Mouse (Mus musculus): ENCODE results near the gene Trip4.
A peak's percentile ranks its signal among the peaks of the same experiment; 100 is the strongest.

Trip4 gene

DNA sequence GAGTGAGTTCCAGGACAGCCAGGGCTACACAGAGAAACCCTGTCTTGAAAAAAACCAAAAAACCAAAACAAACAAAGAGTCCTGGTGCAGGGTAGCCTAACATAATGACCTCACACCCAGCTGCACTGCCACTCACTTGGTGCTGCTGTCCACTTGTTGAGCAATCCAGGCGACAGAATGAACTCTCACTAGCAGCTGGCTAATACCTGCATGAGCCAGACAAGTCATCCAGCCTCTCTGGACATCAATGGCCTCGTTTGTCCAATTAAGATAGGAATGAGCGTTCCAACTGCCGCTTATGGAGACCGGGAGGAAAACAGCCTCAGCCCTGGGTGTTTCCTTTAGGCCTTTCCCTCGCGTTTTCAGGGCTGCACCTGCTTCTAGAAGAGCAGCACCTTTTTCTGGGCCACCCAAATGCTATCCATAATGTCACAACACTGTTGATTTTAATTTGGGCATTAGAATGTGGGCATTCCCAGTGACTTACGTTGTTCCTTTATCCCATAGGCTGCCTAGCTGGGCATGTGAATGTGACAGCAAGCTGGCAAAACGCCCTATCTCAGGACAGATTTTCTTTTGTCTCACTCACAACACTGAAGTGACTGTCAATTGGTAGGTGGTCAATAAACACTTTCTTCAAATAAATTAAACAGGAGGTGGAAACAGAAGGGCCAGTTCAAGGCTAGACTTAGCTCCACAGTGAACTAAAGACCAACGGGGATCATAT lies 73.8 kb downstream of the Trip4 start:
- DNase-seq (ENCODE audit: low read depth): no peak

DNA sequence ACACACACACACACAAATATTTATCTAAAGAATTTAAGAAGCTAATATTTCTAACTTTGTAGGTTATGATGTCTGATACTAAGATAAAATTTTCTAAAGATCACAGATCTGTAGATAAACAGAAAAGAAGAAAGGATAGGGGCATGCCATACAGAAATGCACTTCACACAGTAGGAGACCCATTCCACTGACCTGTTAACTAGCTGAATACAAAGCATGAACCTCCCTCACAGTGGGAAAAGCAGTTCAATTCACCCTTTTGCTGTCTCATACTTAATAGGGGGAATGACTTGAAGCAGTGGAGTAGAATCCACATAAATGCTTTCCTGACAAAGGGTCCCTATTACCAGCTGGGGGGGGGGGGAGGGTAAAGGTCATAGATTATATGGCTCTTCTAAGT lies 75.0 kb downstream of the Trip4 start:
- DNase-seq (ENCODE audit: low read depth): no peak

DNA sequence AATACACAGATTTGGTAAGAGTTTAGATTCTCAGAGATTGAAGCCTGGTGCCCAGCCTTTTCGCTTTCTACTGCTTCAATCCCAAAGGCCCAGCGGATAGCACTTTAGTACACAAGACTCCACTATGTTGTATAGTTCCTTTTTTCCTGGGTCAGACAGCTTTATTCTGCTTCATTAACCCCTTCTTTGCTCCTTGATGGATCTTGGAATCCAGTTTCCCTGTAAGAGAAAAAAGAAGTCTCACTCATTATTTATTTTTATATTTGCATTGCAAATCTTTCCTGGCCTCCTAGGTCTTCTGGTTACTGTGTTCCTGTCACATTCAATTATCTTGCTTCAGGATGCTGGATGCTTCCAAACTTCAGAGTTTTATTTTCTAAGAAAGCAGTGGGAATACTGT lies 75.4 kb downstream of the Trip4 start:
- no peak for DNase-seq (ENCODE audit: low read depth)

DNA sequence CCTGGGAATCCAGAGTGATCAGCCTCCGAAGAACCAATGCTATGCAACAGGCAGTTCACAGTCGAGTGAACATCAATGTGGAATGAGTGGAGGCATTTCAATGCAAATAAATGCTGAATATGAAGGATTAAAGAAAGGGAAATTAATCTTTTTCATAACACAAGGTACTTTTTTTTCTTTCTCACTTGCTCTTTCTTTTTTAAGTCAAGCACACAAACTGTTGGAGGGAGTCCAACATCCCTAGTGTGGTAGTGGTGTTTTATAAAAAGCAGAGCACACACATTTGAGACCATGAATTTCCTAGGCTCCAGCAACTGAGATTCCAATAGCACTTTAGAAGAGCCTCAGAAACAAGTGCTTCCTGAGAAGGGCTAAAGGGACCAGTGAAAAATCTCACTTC lies 76.6 kb downstream of the Trip4 start:
- DNase-seq (ENCODE audit: low read depth): no peak

DNA sequence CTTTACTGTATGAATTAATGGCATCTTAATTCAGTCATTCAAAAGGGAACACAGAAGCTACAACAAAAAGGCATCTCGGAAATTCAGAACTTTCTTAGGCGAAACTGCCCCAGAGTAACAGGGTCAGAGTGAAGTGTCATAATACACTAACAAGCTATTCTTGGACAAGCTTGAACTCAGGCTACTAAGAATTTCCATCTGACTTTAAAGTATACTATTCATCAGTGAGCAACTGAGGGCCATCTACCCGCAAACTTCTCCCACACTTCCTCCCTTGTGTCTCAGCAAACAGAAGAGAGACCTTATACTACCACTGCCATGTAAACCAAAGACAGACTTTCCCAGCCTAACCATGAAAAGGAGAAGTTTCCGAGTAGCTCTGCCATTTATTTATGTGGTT lies 77.4 kb downstream of the Trip4 start:
- no peak for DNase-seq (ENCODE audit: low read depth)

DNA sequence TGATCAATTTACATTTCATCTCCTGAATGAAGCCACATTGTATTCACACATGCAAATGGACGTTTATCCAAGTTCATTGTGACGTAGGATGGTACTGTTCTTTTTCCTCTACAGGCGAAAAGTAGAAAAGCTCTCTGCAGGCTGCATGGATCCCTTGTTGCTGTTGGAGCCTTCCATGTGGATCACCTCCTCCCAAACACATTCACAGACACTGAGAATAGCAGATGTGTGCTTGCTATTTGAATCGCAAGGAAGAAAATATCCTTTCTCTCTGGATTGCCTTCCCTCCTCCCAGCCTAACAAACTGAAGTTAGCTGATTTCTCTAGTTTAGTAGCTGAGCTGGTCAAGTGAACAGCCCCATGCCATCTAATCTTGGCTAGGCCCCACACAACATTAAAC lies 78.3 kb downstream of the Trip4 start:
- no peak for DNase-seq (ENCODE audit: low read depth)

DNA sequence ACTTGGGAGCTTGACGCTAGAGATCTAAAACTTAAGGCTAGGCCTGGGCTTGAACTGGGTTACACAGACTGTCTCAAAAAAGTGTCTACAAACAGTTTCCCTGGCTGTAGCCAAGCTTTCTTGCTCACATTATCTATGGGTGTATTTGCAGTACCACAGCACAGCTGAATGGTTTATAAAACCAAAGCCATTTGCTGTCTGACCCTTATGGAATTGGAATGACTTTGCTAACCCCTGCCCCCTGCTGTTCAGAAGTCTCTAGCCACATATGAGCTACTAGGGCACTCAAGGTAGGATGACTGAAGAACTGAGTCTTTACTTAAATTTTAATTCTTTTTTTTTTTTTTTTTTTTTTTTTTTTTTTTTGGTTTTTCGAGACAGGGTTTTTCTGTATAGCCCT lies 79.2 kb downstream of the Trip4 start:
- no peak for DNase-seq (ENCODE audit: low read depth)

DNA sequence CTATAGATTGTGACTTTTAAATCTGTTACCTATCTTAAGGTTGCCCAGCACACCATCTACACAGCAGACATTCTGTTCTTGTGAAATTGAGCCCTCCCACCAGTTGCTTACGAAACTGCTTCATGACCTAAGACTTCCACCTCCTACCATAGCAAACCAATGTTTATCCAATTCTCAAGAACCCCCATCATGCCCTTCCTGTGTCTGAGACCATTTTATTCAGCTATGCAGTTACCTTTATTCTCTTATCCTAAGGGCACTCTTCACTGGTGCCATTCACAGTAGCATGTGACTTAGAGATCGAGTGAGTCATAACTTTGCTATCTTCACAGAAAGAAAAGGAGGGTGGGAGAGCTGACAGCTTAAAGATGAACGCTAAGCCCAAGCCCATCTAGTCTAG lies 80.1 kb downstream of the Trip4 start:
- DNase-seq (ENCODE audit: low read depth): no peak

DNA sequence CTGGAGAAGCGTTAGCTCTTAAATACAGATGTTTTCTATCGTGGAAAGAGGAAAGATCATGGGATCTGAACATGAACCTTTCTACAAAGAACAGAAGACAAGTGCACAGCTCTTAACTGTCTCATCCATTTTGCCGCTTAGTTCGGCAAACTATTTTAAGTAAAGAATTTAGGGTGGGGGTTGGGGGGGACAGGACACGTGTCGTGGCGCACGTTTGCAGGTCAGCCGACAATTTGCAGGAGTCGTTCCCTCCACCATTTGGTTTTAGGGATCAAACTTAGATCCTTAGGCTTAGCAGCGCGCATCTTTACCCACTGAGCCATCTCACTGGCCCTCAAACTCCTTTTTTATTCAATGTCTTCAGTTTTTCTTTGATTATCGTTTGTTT lies 80.6 kb downstream of the Trip4 start:
- no peak for DNase-seq (ENCODE audit: low read depth)

DNA sequence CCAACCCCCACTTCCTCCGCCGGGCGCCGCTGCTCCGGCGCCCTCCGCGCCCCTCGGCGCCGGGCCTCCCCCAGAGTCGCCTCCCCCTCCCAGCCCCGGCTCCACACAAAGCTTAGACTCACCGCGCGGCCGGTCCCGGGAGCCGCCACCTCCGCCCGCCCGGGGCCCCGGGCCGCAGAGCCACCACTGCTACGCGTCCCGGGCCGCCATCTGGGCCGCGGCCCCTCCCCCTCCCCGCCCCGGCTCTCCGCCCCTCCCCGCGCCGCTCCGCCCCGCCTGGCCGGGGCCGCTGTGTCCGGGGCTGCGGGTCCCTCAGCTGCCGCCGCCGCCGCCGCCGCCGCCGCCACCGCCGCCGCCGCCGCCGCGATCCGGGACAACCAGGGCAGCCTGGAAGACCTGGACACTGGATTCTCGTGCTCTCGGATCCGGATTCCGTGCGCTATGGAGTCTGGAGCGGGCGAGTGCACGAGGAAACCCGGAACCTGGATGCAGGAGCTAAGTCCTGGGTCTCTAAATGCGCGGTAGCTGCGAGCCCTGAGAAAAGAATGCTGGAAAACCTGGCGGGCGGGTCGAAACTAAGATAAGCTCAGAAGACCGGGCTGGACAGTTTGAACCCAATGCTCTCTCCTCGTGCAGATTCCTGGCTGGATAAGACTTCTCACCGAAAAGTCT lies 81.1 kb downstream of the Trip4 start, which contains the start of gene Zfp609:
TSS of gene Zfp609 (minus strand) at position 221 of the 672 bp plus-strand sequence.
- DNase-seq (ENCODE audit: low read depth): peak; percentile 90

DNA sequence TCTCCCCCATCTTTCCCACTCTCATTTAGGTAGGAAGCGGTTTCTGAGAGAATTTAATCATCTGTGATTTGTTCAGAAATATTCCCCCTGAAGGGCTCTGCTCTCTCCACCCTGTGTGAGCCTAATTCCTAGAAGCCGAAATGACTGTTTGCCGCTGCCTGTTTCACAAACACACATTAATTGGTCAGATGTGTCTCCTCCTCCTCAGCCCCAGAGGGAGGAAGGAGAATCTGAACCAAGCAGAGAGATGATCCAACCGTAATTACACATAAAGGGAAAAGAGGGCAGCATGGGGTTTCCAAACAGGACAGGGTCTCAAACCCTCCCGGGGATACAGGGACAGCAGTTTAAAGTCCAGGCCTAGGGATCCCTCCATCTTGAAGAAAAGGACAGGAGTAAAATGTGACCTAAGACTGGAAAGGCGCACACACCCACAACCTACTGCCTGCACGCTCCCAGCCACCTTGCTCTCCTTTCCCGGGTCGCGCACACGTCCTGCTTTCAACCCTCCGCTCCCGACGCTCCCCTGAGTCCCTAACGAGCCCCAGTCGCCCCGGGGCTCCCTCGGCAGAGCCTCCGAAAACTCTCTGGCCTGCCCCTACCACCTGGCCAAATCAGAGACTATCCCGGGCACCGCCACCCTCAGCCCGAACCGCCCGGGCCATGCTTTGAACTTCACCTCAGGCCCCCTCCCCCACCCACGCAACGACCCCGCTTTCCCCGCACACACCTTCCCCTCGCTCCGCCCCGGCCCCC lies 81.8 kb downstream of the Trip4 start:
- peak; percentile 43 for DNase-seq (ENCODE audit: low read depth)

DNA sequence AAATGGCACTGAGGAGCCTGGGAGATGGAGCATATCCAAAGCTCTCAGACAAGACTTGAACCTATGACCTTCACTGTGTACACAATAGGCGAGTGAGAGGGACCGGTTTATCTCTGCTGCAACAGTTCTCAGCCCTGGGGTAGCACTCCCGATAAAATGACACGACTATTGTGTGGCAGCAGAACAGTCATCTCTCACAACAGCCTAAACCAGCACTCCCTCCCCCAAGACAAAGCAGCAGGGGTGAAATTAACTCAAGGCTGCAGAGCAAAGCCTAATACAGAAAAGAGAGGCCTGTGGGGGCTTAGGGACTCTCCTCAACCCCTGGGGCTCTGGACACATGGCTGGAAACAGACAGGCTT lies 82.4 kb downstream of the Trip4 start:
- no peak for DNase-seq (ENCODE audit: low read depth)

DNA sequence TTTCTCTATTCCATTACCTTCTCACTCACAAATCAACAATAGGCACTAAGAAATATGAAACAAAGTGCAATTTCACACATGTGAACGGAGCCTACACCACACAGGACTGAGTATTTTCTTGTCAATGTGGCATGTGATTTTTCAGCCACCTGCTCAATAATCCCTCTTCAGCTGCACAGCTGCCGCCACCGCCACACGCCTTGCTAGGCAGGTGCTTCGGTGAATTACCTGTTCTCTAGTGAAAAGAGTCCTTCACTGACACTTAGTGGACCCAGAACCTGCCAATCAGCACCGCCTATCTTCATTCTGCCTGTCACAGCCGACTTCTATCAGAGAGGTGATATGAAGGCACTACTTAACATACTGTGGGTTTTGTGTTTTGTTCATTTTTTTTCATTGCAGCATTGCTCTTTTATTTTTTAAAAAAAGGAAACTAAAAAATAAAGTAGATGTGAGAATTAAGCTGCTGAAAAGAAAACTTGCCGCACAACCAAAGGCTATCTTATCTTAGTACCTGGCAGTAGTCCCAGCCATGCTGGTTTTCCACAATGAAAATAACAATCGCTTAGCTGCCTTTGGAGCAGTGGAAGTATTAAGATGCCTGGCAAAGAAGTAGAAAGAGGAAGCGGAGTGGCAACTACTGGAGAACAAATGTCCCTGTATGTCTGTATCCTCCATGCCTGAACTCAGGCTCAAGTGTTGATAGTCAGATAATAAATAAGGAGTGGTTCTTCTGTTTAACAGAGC lies 84.7 kb downstream of the Trip4 start:
- no peak for DNase-seq (ENCODE audit: low read depth)

DNA sequence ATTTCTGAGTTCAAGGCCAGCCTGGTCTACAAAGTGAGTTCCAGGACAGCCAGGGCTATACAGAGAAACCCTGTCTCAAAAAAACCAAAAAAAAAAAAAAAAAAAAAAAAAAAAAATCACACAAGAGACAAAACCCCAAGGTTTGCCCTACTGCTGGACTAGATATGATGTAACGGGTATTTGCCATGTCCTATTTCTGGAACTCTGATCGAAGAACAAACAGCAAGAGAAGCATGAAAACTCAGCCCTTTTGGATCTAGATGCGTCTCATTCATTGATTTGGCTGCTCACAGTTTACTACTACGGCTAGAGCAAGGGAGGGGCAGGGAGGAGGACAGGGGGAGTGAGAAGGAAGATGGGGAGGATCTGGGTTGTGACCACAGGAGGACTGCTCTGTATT lies 86.6 kb downstream of the Trip4 start:
- no peak for DNase-seq (ENCODE audit: low read depth)

DNA sequence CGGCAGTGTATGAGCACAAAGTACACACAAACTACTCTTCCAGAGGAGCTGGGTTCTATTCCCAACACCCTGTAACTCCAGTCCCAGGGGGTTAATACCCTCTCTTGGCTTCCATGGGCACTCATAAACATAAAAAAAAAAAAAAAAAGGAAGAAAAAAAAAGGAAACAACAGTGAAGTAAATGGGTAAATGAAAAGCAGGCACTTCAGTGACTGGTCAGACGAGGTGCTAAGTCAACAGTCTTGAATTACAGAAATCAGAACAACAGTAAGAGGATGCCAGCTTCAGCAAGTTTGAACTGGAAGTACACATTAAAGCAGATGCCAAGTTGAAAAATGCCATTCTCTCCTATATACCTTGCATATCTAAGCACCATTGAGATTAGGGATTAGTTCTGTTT lies 88.3 kb downstream of the Trip4 start:
- DNase-seq (ENCODE audit: low read depth): no peak

DNA sequence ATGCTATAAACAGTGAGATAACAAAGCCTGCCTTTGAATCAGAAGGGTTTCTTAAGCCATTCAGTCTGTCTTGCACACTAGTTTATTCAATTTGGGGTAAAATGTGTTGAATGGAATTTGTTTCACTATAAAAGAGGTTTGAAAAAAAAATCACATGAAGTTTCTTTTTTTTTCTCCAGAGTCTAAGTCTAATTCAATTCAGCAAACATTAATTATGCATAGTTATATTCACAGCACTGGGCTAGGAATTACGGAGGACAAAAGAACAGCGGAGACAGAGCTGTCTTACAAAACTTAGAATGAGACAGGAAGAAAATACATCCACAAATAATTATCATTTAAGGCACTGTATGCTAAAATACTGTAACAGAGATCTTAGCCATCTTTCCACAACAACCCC lies 90.2 kb downstream of the Trip4 start:
- no peak for DNase-seq (ENCODE audit: low read depth)

DNA sequence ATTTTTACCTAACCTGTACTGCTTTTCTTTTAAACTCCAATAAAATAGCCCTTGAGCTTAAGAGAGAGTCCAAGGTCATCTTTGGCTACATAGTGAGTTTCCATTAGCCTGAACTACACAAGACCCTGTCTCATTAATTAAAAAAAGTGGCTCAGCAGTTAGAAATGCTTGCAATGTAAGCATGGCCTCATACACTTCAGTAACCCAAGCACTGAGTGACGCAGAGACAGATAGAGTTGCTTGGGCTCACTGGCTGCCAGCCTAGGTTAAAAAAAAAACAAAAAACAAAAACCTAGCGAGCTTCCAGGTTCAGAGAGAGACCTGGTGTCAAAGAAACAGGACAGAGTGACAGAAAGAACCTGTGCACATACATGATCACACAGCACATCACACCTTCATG lies 95.8 kb downstream of the Trip4 start:
- no peak for DNase-seq (ENCODE audit: low read depth)

DNA sequence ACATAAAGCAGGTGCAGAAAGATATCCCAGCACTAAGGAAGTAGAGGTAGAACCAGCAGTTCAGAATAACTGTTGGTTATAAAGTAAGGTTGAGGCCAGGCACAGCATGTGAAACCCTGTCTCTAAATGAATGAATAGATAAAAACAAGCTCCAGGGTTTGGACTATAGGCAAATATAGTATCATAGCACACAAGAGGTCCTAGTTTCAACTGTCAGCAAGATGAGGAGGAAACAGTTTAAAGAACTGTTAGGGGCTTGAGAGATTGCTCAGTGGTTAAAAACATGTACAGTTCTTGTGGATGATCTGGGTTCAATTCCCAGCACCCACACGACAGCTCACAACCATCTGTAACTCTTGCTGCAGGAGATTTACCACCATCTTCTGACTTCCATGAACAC lies 96.8 kb downstream of the Trip4 start:
- no peak for DNase-seq (ENCODE audit: low read depth)

DNA sequence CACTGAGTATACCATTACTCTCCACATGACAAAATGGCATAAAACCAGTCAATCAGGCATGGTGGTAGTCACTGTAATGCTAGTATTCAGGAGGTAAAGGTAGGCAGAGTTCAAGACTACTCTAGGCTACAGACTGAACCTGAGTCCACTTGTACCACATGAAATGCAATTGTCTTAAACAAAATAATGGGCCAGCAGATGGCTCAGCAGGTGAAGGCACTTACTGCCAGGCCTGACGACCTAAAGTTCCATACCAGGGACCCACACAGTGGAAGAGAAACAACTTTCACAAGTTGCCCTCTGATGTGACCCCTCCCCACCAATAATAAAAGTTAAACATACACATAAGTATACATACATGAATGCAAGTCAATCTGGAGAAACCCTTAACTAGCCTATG lies 100.8 kb downstream of the Trip4 start:
- no peak for DNase-seq (ENCODE audit: low read depth)

DNA sequence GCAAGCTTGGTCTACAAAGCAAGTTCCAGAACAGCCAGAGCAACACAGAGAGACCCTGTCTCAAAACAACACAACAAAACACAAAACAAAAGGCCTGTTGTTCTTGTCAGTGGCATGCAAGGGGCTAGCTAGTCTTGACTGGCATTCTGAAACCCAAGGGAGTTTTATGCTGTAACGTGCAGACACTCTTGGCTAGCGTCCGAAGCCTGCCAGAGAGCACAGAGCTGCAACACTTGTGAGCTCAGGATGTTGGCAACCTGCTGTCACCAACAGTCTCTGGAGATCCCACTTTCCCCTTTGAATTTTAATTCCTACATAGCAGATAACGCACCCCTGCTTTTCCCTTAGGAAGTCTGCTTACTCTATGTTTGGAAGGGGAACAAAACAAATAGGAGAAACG lies 101.3 kb downstream of the Trip4 start:
- DNase-seq (ENCODE audit: low read depth): no peak

DNA sequence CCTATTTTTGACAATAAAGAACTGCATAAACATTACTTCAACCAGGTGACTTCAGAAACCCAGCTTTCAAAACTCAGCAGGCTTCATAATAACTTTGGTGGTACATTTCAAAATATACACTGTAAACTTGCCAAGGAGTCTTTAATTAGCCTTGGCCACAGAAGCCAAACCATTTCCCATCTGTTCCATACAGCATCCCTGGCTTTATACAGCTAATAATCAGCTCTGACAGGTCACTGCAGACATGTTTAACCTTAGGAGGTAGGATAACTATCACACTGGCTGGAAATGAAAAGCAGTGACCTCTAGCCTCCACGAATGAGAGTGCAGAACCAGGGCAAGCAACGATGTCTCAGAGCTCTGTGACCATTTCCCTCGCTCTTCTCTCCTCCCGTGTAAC lies 108.8 kb downstream of the Trip4 start:
- no peak for DNase-seq (ENCODE audit: low read depth)

DNA sequence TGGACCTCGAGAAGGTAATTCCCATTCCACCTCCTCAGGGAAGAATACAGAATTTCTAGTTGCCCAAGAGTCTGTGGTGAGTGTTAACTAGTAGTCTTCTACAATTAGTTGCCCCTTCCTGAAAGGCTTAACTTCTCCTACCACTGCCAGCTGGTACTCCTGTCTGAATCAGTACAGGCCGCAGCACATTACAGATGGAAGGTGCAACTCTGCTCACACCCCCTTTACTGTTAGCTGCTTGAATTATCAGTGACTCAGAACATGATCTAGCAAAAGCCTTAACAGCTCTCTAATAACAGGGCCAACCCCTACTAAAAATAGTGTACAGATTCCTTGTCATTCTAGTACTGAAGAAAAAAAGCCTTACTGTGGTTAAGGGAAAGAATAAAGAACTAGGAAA lies 112.9 kb downstream of the Trip4 start:
- no peak for DNase-seq (ENCODE audit: low read depth)

DNA sequence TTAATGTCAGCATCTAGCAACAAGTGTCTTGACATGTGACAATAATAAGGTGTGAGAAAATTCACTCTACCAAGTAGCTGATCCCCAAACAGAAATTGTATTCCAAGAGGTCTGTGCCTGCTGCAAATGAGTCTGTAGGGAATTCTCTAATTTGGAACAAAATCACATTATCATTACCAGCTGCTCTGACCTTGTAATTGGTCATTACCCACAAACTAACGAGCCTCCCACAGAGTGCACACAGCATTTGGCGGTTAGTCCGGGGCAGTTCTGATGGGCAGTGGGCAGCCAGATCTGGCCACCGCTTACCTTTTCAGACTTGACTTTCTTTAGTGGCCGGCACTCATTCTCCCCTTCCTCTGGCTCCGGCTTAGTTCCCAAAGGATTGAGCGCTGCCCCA lies 114.3 kb downstream of the Trip4 start:
- no peak for DNase-seq (ENCODE audit: low read depth)
